Mouse (Mus musculus) cerebellum, adult 2 months (tissue): ENCODE results near the gene Slc22a8. TPM values are rescaled to one million over a fixed set of nuclear protein-coding genes. Genes with fewer than 3 reads are reported as not detected.

Experiments
- DNase-seq, 2 experiments: peaks; one replicate each; pipeline ENCODE4 v3.0.0; 2021
- H3K27ac ChIP-seq: fragments of 200-500 bp; 2 replicates; pipeline ENCODE4 v1.5.1; 2012; ENCODE audit warnings: low read length, control low read depth, inconsistent platforms; ENCODE audit not compliant: insufficient read depth
- H3K27me3 ChIP-seq: fragments of 200-500 bp; 2 replicates; pipeline ENCODE4 v1.6.1; 2012; ENCODE audit warnings: inconsistent platforms, mild to moderate bottlenecking, low read length, moderate library complexity; ENCODE audit not compliant: control insufficient read depth, insufficient read depth
- H3K4me1 ChIP-seq: fragments of 200-500 bp; 2 replicates; pipeline ENCODE4 v1.6.1; 2011; ENCODE audit warnings: low read length; ENCODE audit not compliant: control insufficient read depth, insufficient read depth
- H3K4me3 ChIP-seq: fragments of 200-500 bp; replicated peaks from 2 replicates; pipeline ENCODE3; 2011; ENCODE audit warnings: mild to moderate bottlenecking, low read depth, low read length, control low read depth; ENCODE audit not compliant: insufficient read depth
- CTCF ChIP-seq: fragments of 200-500 bp; IDR thresholded peaks from 2 replicates; pipeline ENCODE4 v1.5.1; 2011; ENCODE audit warnings: low read depth, mild to moderate bottlenecking, control low read depth, low read length, moderate library complexity, borderline replicate concordance; ENCODE audit not compliant: insufficient read depth
- POLR2A ChIP-seq: fragments of 200-500 bp; IDR thresholded peaks from 2 replicates; pipeline ENCODE4 v1.6.1; 2011; ENCODE audit warnings: low read length, control low read depth, borderline replicate concordance; ENCODE audit not compliant: insufficient read depth
- WGBS: fragments of 180-500 bp; shearing (Covaris S2); methylation state at CpG from one replicate; pipeline ENCODE4 v1.1.7; 2018; 5-methylcytosine and 5-hydroxymethylcytosine counted together
- polyA plus RNA-seq: library from polyadenylated mRNA; depleted of rRNA; stranded (reverse); fragments of >200 nt; gene quantifications from 2 replicates; pipeline ENCODE4 v1.2.3, GENCODE M21; 2012; rRNA removed

Gene Slc22a8
- polyA plus RNA-seq, 1 experiment, result 18.2 TPM

DNA sequence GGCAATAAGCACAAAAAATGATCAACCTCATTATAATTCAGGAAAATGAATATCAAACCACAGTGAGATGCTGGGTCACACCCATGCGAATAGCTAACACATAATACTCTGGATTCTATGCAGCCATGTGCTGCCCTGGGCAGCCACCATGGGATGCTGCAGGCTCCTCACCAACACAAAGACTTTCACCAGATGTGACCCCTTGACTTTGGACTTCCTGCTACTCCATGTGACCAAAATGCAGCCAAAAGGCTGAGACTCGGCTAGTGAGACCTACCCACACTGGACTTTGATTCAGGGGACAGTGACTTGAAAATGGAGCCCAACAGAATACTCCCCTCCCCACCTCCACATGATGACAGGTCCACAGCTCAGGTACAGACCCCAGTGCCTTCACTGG, 39.2 kb downstream of the Slc22a8 start:
- 70% methylated on average over 2 of the region's 2 CpGs for whole genome bisulfite sequencing
- no peak for DNase-seq
- H3K27me3 ChIP-seq, result no peaks in the 10 kb centered on the region
- no peak overlapping the region for H3K27ac ChIP-seq
- H3K4me1 ChIP-seq, result no peaks in the 10 kb centered on the region
- TF ChIP-seq POLR2A, result no peak
- TF ChIP-seq CTCF, result no peak
- H3K4me3 ChIP-seq, result no peak overlapping the region

DNA sequence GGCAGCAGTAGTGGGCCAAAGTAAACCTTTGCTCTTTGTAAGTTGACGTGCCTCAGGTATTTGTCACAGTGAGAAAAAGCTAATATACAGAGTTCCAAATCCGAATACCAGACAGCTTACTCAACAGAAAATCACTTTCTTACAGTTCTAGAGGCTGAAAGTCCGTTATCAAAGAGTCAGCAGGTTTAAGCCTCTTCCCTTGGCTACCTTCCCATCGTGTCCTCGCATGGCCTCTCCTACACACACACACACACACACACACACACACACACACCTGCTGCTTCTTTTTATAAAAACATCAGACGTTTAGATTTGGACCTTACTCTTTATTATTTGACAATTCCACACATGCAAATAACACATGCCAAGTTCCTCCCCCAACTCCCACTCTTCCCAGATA, 39.8 kb downstream of the Slc22a8 start:
- no peak for DNase-seq
- WGBS, result 67% methylated on average over 6 of the region's 6 CpGs
- Histone ChIP-seq H3K4me1 (no peaks in the 10 kb centered on the region), H3K4me3 (no peak overlapping the region), H3K27ac (no peak overlapping the region), H3K27me3 (no peaks in the 10 kb centered on the region)
- no peak for TF ChIP-seq POLR2A
- TF ChIP-seq CTCF, result no peak

DNA sequence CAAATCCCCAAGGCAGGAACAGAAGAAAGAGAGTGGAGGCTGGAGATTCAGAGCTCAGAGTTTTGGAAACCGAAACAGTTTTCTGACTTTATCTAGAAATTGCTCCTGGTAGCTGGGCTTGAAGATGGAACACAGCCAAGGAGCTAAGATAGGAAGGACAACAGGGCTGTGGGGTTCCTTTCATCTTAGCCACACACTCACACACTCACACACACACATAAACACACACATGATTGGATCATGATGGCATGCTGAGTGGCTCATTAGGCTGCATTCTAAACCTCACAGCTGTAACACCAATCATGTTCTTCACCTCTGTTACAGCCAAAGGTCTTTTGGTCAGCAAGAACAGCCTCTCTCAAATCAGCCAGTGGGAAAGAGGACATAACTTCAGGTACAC, 41.0 kb downstream of the Slc22a8 start:
- Histone ChIP-seq H3K27me3 (no peaks in the 10 kb centered on the region), H3K4me1 (no peaks in the 10 kb centered on the region), H3K4me3 (no peak overlapping the region), H3K27ac (no peak overlapping the region)
- DNase-seq, result no peak
- TF ChIP-seq CTCF (no peak), POLR2A (no peak)
- 60% methylated on average over 1 of the region's 1 CpGs for WGBS

DNA sequence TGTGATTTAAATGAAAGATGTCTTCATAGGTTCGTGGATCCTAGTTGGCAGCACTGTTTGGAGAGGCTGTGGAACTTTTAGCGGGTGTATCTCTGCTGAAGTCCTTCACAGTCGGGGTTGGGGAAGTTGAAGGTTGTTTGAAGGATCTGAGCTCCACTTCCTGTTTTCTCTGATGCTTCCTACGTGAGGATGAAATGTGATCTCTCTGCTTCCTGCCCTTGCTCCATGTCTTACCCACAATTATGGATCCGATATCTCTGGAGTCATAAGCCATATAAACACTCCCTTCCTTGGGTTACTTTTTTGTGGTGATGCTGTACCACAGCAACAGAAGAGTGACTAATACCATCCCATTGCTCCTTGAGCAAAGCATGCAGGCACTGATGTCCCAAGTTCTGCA, 51.0 kb downstream of the Slc22a8 start:
- Histone ChIP-seq H3K4me1 (no peaks in the 10 kb centered on the region), H3K27ac (no peak overlapping the region), H3K27me3 (no peaks in the 10 kb centered on the region), H3K4me3 (no peak overlapping the region)
- 69% methylated on average over 5 of the region's 5 CpGs for WGBS
- TF ChIP-seq POLR2A (no peak), CTCF (no peak)
- no peak for DNase-seq

DNA sequence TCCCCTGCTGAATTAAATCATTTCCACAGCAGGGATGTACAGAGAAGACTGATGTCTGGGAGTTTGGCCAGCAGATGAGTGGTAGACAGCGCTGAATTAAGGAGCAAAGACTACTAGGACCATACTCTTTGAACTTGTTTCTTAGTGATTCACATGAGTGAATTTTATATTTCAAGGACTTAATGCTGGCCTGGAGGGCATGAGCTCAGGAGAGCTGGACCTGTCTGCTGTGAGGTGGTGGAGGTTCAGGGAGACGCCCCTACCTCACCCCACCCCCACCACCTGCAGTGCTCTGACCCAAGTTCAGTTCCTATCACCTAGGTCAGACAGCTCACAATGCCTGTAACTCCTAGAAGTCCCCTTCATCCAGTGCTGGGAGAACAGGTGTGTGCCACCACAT, 55.3 kb downstream of the Slc22a8 start:
- WGBS, result 79% methylated on average over 2 of the region's 2 CpGs
- TF ChIP-seq CTCF, result no peak
- no peak for TF ChIP-seq POLR2A
- Histone ChIP-seq H3K4me1 (no peaks in the 10 kb centered on the region), H3K4me3 (no peak overlapping the region), H3K27ac (no peak overlapping the region), H3K27me3 (no peaks in the 10 kb centered on the region)
- DNase-seq, result no peak

DNA sequence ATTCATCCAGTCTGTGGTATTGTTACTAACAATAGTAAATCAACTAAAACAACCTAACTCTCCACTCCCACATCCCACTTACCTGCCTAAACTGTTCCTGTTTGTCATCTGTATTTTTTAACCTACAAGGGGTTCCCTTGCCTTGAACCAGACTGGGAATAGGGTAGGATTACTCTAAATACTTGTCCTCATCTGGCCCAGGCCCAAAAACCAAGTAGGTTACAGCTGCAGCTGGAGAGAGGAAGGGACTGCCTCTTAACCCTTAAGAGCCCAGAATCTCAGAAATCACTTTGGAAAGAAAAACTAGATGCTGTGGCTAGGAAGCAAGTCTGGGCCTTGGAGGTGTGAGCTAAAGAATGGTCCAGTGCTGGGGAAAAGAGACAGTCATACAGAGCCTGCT, 64.8 kb downstream of the Slc22a8 start:
- H3K4me3 ChIP-seq, result no peak overlapping the region
- TF ChIP-seq CTCF (no peak), POLR2A (no peak)
- no peaks in the 10 kb centered on the region for H3K27me3 ChIP-seq
- no peak overlapping the region for H3K27ac ChIP-seq
- H3K4me1 ChIP-seq, result no peaks in the 10 kb centered on the region
- DNase-seq, result no peak

DNA sequence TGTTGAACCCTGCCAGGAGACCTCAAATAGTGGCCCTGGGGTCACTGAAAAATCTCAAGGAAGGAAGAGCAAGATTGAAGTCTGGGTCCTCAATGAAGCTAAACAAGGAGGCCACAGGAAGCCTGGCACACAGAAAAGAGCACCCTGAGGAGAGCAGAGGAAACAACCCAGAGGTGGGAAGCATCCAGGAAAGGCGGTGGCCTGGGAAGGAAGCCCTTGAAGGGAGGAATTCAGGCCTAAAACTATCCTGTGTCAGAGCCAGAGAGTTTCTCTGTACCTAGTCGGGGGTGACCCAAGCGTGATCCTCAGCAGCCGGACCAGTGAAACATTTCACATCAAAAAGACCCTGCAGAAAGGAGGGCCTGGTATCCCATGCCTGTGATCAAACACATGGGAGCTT, 65.3 kb downstream of the Slc22a8 start:
- no peak overlapping the region for H3K4me3 ChIP-seq
- WGBS, result 56% methylated on average over 4 of the region's 4 CpGs
- DNase-seq, result no peak
- no peaks in the 10 kb centered on the region for H3K27me3 ChIP-seq
- H3K27ac ChIP-seq, result no peak overlapping the region
- no peaks in the 10 kb centered on the region for H3K4me1 ChIP-seq
- no peak for TF ChIP-seq CTCF
- TF ChIP-seq POLR2A, result no peak

Other genes starting within 250 kb of the Slc22a8 start
- not detected in 2 replicates for gene Slc22a30, start 186.1 kb upstream of the Slc22a8 start, polyA plus RNA-seq
- gene Slc22a6, start 26.8 kb downstream of the Slc22a8 start, polyA plus RNA-seq, result 2.5 and 3.9 TPM in 2 replicates
- gene Chrm1, start 72.5 kb downstream of the Slc22a8 start, polyA plus RNA-seq, result 0.63 and 0.88 TPM in 2 replicates
- 214 and 221 TPM in 2 replicates for gene Slc3a2, start 132.1 kb downstream of the Slc22a8 start, polyA plus RNA-seq
- gene Wdr74, start 144.6 kb downstream of the Slc22a8 start, polyA plus RNA-seq, result 55.5 and 57.6 TPM in 2 replicates
- 0.33 and 0.65 TPM in 2 replicates for gene 1700092M07Rik, start 149.5 kb downstream of the Slc22a8 start, polyA plus RNA-seq
- gene Stx5a, start 150.2 kb downstream of the Slc22a8 start, polyA plus RNA-seq, result 116 and 119 TPM in 2 replicates
- 134 and 135 TPM in 2 replicates for gene Nxf1, start 165.8 kb downstream of the Slc22a8 start, polyA plus RNA-seq
- gene Tmem223, start 179.7 kb downstream of the Slc22a8 start, polyA plus RNA-seq, result 169 and 170 TPM in 2 replicates
- 15.9 and 20.2 TPM in 2 replicates for gene Tmem179b, start 183.2 kb downstream of the Slc22a8 start, polyA plus RNA-seq
- 14.1 and 15.6 TPM in 2 replicates for gene Taf6l, start 195.2 kb downstream of the Slc22a8 start, polyA plus RNA-seq
- gene Polr2g, start 207.3 kb downstream of the Slc22a8 start, polyA plus RNA-seq, result 155 and 157 TPM in 2 replicates
- 3.7 and 3.8 TPM in 2 replicates for gene Zbtb3, start 211.3 kb downstream of the Slc22a8 start, polyA plus RNA-seq
- gene Ttc9c, start 228.1 kb downstream of the Slc22a8 start, polyA plus RNA-seq, result 34.4 and 36.0 TPM in 2 replicates
- 97.7 and 101 TPM in 2 replicates for gene Hnrnpul2, start 228.8 kb downstream of the Slc22a8 start, polyA plus RNA-seq
- gene AC129217.1, start 238.5 kb downstream of the Slc22a8 start, polyA plus RNA-seq, result not detected in 2 replicates
- gene Bscl2, start 246.2 kb downstream of the Slc22a8 start, polyA plus RNA-seq, result 148 and 155 TPM in 2 replicates
- gene Gng3, start 247.9 kb downstream of the Slc22a8 start, polyA plus RNA-seq, result 218 and 236 TPM in 2 replicates